Mouse (Mus musculus): ENCODE data around the gene Traf3.

Traf3 gene

DNA sequence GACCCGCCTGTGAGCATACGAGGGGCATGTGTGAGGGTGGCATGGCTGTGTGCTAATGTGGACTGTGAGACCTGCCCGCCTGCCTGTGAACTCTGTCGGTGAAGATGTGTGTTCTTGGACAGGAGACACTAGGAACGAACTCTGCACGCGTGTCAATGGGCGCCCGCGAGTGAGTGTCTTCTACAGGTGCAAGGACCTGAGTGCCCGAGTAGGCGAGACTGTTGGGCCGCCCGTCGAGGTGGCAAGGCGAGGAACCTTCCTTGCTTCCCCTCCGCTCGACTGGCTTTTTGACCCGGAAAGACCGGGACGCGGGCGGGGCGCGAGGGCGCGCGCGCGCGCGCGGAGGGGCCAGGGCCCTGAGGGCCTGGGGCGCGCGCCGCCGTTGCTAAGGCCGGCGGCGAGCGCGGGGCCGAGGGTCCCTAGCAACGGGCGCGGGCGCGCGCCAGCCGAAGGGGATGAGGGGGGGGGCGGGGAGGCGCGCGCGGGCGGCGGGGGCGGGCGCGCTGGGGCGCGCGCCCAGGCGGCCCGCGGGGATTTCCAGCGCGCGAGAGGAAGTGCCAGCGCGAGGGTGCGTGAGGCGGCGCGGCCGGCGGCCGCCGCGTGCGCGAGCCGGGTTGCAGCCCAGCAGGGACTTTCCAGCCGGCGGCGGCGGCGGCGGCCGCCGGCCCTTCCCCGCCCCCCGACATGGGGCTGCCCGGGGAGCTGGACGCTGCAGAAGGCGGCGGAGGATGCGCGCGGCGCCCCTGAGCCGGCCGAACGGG is at the start of gene Traf3:
TSS of gene Traf3 (plus strand) at position 540 of the 761 bp plus-strand sequence.
- DNase-seq (ENCODE audit: extremely low spot score, low read depth, low spot score) = no peak

DNA sequence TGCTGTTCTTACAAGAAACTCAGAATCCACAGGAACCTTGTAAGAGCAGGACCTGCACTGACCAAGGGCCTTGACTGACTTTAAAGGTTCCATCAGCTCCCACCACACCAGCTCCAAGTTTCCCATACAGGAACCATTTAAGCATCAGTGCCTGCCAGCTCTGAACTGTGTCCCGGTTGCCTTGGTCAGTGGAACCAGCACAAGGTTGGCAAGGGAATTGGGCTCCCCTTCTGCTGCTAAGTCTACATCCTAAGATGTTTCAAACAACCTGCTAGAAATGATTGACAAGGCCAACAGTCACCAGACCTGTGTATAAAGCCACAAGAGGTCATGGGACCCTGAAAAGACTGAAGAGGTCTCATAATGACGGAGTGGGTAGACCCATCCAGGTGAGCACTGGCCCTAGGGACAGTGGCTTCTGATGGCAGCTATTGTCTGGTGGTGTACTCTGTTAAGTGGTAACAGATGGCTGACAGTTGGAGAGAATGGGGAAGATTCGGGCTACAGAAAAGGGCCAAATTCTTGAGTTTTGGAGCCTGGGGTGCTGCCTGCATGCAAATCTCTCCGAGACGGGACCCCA is 46.6 kb upstream of the Traf3 start:
- DNase-seq (ENCODE audit: extremely low spot score, low read depth, low spot score) = no peak

DNA sequence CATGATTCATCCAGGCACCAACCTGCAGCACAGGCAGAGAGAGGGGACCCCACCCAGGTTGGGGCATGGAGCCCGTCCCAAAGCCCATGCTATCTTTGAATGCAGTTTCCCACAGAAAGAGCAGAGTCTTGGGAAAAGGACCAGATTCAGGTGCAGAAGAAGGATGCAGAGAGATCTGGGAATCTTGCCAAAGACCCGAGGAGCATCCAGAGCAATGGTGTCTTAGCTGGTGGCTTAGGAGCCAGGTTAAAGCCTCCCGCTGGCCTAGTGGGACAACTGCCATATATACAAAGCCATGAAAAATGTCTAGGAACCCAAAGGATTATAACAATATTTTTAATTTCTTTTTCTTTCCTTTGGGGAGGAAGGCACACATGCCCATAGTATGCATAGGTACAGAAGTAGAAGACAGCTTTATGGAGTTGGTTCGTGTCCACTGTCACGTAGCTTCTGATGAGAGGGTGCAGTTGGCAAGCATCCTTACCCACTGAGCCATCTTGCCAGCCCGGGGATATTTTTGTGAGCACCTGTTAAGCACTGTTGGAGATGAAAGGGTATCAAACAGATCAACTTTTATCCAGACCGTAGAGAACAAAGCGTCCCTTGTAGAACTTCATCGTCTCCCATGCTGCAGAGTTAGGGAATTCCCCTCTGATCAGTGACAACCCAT is 45.1 kb upstream of the Traf3 start:
- no peak for DNase-seq (ENCODE audit: extremely low spot score, low read depth, low spot score)

DNA sequence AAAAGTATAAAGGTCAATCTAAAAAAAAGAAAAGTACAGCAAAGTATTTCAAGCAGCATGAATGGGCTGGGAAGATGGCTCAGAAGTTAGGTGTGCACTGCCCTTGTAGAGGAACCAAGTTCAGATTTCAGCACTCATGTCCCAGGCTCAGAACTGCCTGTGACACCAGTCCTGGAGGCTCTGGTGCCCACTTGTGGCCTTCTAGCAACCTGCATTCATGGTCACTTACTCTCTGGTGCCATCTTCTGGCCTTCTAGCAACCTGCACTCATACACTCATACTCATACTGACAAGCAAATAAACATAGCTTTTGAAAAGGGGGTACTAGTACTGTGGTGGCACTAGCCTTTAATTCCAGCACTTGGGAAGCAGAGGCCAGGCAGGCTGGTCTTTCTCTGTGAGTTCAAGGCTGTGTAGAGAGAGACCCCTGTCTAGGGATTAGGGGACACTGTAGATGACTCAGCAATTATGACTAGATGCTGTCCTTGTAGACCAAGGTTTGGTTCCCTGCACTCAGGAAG is 43.8 kb upstream of the Traf3 start:
- DNase-seq (ENCODE audit: extremely low spot score, low read depth, low spot score) = no peak

DNA sequence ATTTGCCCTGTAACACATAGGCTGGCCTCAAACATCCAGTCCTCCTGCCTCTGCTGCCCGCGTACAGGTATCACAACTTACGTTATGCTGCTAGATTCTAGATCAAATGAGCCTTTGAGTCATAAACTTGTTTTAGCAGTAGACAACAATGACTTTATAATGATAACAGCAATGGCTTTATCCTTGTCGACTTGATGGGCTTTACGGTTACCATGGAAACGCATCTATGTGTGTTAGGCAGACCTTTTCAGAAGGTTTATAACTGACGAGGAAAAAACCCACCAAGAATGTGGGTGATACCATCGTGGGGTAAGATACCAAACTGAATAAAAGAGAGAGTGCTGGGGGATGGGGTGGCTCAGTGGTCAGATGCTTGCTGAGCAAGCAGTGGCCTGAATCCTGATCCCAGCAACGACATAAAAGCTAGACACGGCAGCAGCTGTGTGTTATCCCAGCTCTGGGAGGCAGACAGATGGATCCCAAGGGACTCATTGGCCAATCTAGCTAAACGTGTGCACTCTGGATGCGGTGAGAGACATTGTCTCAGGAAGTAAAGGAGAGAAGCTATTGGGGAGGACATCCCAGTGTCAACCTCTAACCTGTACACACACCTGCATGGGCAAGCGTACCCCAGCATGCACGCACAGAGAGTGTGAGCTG is 41.4 kb upstream of the Traf3 start:
- no peak for DNase-seq (ENCODE audit: extremely low spot score, low read depth, low spot score)

DNA sequence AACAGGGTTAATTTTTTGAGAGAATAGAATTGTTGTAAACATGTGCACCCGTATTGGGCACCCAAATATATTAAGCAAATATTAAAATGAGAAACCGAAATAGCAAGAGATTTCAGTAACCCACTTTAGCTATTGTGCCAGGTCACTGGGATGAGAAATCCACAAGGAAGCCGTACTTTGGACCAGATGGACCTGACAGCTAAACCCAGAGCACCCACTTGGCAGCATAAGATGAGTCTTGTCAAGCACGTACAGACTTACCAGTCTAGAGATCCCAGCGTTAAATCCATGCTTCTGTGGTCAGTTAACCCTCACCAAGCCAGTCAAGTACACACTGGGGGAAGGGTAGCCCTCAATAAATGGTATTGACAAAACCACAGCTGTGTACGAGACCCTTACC is 40.5 kb upstream of the Traf3 start:
- DNase-seq (ENCODE audit: extremely low spot score, low read depth, low spot score) = no peak

DNA sequence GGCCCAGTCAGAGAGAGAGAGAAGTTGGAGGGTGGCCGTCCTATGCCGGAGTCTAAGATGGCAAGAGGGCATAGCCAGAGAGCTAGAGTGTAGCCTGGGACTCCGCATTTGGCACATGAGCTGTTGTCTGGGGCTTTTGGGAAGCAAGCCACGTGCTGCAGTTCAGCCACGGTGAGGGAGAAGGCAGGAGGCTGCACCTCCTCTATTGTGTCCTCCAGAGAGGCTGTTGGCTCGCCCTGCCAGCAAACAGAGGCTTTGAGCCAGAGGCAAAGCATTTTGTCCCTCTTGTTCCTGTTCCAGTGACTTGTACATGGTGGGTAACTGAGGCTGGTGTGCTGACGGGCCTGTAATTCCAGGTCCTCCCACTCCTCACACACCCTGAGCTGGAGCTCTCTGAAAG is 32.0 kb upstream of the Traf3 start:
- DNase-seq (ENCODE audit: extremely low spot score, low read depth, low spot score) = no peak

DNA sequence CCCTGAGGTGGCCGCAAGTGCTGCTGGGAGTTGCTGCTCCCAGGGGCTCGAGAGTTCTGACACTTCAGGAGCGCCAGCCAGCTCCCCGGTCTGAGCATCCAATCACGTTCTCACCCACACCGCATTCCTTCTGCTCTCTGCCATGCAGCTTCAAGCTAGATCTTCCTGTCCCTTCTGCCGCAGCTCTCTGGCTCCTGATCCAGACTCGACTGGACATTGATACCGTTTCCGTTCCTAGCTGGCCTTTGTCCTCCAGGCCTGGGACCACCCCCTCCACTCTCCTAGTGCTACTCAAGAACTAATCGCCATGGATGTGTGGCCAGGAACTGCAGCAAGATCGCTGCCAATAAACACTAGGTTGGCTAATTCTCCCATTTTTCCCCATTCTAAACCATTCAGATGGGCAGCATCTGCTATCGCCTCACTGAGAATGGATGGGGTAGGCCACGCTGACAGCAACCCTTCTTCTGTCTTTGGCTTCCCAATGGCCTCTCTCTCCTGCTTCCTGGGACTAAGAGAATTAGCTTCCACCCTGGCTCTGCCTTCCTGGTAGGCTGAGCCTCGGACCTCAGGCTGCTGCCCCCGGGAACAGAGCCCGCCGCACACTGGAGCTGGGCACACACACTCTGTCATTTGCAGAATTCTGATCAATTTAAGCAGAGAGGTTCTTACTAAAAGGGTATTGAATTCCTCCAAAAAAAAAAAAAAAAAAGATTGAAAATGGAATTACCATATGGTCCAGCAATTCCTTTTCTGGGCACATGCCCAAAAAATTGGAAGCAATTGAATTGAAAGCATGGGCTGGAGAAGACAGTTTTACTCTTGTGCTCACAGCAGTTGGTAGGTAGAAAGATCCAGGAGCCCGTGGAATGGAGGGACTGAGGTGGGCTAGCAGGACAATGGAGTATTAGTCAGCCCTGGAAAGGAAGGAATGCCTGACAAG is 31.1 kb upstream of the Traf3 start:
- no peak for DNase-seq (ENCODE audit: extremely low spot score, low read depth, low spot score)

DNA sequence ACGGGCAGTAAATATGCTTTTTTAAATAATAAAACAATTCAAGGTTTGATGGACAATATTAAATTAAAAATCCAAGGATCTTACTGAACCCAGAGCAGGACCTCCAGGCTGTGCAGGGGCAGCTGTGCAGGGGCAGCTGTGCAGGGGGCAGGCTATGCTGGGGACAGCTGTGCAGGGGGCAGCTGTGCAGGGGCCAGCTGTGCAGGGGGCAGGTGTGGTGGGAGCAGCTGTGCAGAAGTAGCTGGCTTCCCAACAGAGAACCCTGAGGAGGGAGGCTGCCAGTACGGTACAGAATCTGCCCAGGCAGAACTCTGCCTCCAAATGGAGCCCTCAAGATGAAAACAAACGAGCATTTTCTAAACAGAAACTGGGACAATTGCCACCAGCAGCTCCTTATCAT is 30.2 kb upstream of the Traf3 start:
- DNase-seq (ENCODE audit: extremely low spot score, low read depth, low spot score) = no peak

DNA sequence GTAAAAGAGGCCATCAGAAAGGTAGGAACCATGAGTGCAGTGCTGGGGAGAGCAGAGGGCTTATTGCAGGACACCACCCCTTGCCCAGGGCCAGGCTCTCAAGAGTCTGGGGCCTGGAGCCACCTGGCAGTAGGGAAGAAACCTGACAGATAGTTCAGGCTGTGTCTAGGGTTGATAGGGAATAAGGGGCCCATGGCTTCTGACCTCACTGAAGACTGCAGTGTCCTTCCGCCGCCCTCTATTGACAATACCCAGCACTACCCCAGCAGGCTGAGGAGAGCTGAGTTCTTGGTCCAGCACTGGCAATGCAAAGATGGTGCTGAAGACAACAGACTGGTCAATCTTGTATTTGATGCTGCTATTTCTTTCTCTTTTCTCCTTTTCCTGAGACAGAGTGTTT is 29.1 kb upstream of the Traf3 start:
- DNase-seq (ENCODE audit: extremely low spot score, low read depth, low spot score) = no peak

DNA sequence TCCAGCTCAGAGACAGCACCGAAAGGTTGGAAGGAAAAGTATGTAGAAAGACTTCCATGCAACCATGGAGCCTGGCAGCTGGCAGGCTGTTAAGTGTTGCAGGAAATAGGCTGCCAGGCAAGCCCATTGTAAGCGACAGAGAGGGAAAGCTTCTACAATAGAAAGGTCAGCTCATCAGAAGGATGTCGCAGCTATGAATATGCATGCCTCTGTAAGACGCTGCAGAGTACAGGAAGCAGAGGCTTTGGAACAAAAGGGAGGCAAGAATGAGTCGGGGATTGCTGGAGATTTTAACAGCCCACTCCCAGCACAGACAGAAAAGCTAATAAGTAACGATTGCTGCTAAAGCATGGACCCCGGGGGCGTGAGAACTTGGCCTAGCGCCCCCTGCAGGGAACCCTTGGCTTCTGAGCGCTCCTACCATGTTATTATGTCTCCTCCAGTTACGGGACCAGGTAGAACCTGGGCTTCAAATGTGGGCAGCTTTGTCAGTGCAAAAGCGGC is 23.1 kb upstream of the Traf3 start:
- no peak for DNase-seq (ENCODE audit: extremely low spot score, low read depth, low spot score)

DNA sequence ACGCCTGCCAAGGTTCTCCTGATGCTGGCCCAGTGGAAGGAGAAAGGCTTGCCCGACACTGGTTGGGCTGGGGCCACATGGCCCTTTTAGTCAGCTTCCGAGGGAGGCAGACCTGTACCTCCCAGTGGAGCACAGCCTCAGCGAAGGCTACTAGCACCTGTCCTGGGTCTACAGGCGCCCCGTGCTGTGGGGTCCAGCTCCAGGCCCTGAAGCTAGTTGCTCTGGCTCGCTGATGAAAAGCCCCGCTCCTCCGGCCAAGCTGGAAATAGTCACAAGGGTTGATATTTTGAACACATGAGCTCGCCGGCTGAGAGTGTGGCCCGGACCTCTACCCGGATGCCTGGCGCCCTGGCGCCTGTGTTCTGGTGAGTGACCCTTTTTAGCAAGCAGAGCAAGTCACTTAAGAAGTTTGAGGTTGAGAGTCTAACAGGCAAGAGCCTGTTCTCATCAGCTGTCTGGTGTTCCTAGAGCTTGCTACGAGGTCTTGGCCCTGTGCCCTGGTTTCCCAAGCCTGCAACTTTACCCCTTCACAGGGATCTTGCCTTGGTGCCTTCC is 22.6 kb upstream of the Traf3 start:
- DNase-seq (ENCODE audit: extremely low spot score, low read depth, low spot score) = no peak

DNA sequence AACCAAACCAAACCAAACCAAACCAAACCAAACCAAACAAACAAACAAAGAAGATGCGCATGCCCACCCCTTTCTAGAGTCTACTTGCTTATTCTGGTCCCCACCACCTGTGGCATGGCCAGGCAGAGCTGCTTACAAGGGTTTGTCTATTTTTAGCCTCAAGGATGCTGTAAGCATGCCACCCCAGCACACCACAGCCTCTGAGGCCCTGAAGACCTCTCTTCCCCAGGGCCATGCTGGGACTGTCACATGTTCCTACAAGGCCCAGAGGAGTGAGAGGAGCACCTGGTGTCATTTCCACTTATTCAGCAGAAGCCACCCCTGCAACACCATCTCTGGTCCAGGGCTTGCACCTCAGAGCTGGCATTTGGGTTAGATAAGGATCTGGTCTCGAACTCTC is 21.6 kb upstream of the Traf3 start:
- no peak for DNase-seq (ENCODE audit: extremely low spot score, low read depth, low spot score)

DNA sequence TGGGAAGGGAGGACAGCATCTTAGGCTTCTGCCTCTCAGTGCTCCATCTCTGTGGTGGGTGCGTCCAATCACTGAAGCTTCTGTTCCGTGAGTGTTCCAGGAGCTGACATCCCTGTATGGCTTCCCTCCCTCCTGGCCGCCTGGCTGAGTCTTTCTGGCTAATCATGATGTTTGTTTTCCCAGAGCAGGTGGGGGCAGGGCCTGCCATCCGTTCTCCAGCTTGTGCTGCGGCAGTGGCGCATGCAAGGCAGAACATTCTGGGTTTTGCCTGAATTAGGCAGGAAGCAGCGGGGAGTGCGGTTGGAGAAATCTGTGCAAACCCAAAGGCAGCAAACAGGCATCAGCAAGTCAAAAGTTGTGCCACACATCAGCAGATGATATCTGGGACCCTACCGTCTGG is 20.9 kb upstream of the Traf3 start:
- DNase-seq (ENCODE audit: extremely low spot score, low read depth, low spot score) = no peak

DNA sequence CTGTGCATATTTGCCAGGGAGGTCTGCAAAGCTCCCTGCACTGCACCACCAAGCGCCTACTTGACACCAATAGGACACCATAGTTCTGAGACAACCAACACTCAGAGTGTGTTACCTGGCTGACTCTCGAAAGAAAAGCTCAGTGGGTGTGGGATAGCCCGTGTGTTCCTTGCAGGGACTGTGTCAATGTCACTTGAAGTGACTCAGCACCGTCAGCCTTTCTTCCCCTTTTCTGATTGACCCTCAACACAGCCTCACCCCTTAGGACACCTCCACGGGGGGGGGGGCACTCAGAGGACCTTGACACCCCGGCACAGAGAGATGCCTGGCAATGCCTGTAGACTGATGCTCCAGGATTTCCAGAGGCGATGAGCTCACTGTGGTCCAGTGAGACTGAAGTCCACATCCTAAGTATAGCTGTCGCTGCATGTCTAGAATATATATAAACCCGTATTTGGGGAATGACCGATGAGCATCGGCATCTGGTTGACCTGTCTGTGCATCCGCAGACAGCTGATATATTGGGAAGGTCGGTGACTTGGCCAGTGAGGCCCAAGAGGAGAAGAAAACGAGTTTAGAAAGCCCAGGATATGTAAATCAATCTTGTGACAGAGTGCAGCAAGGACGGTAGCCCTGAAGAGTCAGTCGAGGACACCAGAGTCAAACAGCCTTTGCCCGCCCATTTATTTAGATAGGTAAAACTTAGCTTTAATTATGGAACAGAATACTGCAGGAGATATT is 16.5 kb upstream of the Traf3 start:
- DNase-seq (ENCODE audit: extremely low spot score, low read depth, low spot score) = no peak

DNA sequence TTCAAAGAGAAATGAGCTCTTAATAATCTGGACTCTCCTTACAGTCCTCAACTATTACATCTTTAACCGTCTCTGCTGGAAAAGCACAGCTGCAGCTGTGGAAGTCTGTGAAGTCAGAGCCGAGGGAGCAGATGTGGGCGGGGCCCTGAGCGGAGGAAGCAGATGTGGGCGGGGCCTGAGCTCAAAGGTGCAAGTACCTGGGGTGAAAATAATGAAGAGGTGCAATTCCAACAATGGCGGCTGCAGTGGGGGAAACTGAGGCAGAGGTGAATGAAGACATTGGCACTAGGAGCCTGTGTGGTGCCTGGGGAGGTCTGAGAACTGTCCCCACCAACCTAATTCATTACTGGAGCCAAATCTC is 16.0 kb upstream of the Traf3 start:
- DNase-seq (ENCODE audit: extremely low spot score, low read depth, low spot score) = no peak

DNA sequence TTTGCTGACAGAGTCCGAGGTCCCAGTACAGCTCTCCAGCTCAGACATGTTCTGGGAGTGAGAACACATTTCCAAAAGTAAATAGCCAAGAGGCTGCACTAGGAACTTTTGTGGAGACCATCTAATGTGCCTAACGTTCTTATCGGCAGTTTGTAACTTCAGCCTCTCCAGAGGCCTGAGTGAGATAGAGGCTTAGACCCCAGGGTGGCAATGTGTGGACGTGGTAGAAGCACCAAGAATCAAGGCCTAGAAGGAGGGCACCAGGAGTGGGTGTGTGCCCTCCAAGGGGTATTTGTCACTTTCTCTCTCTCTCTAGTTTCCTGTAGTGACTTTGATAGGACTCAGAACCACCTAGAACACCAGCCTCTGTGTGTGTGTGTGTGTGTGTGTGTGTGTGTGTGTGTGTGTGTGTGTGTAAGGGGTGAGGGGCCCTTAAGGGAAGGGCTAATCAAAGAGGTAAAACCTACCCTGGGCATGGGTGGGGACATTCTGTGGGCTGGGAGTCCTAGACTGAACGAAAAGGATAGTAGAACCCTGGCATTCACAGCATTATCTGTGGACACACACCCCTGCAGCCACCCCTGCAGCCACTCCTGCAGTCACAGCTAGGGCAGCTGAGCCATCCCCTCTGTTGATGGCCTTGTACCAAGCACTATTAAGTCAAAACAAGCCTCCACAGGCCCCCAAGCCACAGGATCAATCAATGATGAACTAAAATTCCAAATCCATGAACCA is 14.6 kb upstream of the Traf3 start:
- no peak for DNase-seq (ENCODE audit: extremely low spot score, low read depth, low spot score)

DNA sequence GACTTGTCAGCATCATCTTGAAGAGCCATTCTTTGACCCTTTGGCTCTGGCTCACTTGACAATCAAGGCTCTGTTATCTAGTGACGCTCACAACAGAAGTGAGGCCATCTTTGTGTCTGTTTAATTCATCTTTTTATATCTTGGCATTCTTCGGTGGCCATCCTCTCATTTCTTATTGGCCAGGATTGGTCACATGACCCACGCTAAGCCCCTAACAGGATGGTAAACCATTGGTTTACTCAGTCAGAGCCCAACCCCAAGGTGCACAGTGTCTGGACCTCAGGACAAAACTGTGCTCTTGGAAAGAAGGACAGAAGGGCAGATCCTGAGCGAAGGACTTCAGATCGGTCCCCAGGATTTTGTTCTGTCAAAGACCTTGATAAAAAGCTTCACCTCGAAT is 13.6 kb upstream of the Traf3 start:
- DNase-seq (ENCODE audit: extremely low spot score, low read depth, low spot score) = no peak
